Mouse (Mus musculus): Measurements from ENCODE around the gene Hes5. TPM values are rescaled to one million over a fixed set of nuclear protein-coding genes. Genes with fewer than 3 reads are reported as not detected.

Gene Hes5
- total RNA-seq, 2 experiments from 2014 or later, result not detected

- intact Hi-C loops (cut with DNase I), result loop anchor here (10.0 kb wide), 1 partner anchor 281 kb away; the partner anchor contains the start of gene Faap20
Measured at GRCm38 (mm10) chr4:154963190-154963836, 2.6 kb downstream of the Hes5 start.

GRCm38 (mm10) chr4:154963901-154964580, 3.3 kb downstream of the Hes5 start, which contains the start of gene Pank4:
Pank4 (plus strand) TSS chr4:154964123.
- intact Hi-C loops (cut with DNase I), result loop anchor here (10.0 kb wide), 1 partner anchor 281 kb away; the partner anchor contains the start of gene Faap20
- DNase-seq, result peak; percentile 93 to 94

More at GRCm38 (mm10) chr4:154963190-154963836, 2.6 kb downstream of the Hes5 start:
- no peak for DNase-seq

GRCm38 (mm10) chr4:154964581-154965235, 4.0 kb downstream of the Hes5 start:
- DNase-seq, result no peak
- intact Hi-C loops (cut with DNase I), result loop anchor here (5.0 to 10.0 kb wide), 2 partner anchors 103 to 280 kb away; partner anchors contain the start of genes Faap20 and Pex10

GRCm38 (mm10) chr4:154965856-154966255, 5.1 kb downstream of the Hes5 start:
- peak; percentile 53 to 67 for DNase-seq
- intact Hi-C loops (cut with DNase I), result loop anchor here (5.0 to 10.0 kb wide), 2 partner anchors 101 to 279 kb away; partner anchors contain the start of genes Faap20 and Pex10

GRCm38 (mm10) chr4:154967173-154967572, 6.5 kb downstream of the Hes5 start:
- intact Hi-C loops (cut with DNase I), result loop anchor here (5.0 to 10.0 kb wide), 2 partner anchors 100 to 278 kb away; partner anchors contain the start of genes Faap20 and Pex10
- peak in 1 of 2 experiments; percentile 54 for DNase-seq

- intact Hi-C loops (cut with DNase I), result no loop called here
- no peak for DNase-seq
Measured at GRCm38 (mm10) chr4:154972546-154972945, 11.8 kb downstream of the Hes5 start.

GRCm38 (mm10) chr4:154974163-154974611, 13.5 kb downstream of the Hes5 start:
- intact Hi-C loops (cut with DNase I), result no loop called here
- peak; percentile 57 to 65 for DNase-seq

GRCm38 (mm10) chr4:154980110-154980509, 19.4 kb downstream of the Hes5 start:
- intact Hi-C loops (cut with DNase I), result loop anchor here (2.0 kb wide), 1 partner anchor 73 kb away; no protein-coding TSS in a partner anchor

GRCm38 (mm10) chr4:154981076-154981475, 20.4 kb downstream of the Hes5 start:
- DNase-seq, result no peak
- intact Hi-C loops (cut with DNase I), result loop anchor here (1.0 to 2.0 kb wide), 2 partner anchors 72 to 85 kb away; no protein-coding TSS in a partner anchor

More at GRCm38 (mm10) chr4:154980110-154980509, 19.4 kb downstream of the Hes5 start:
- DNase-seq, result no peak

GRCm38 (mm10) chr4:154981530-154981929, 20.8 kb downstream of the Hes5 start:
- DNase-seq, result peak; percentile 58 to 74
- intact Hi-C loops (cut with DNase I), result loop anchor here (1.0 to 2.0 kb wide), 2 partner anchors 71 to 85 kb away; no protein-coding TSS in a partner anchor

- intact Hi-C loops (cut with DNase I), result no loop called here
- DNase-seq, result no peak
Measured at GRCm38 (mm10) chr4:154982247-154983120, 21.8 kb downstream of the Hes5 start.

GRCm38 (mm10) chr4:154983767-154984166, 23.0 kb downstream of the Hes5 start:
- no peak for DNase-seq
- intact Hi-C loops (cut with DNase I), result no loop called here

GRCm38 (mm10) chr4:154985151-154985777, 24.5 kb downstream of the Hes5 start:
- DNase-seq, result no peak
- intact Hi-C loops (cut with DNase I), result loop anchor here (5.0 kb wide), 1 partner anchor 108 kb away; no protein-coding TSS in a partner anchor

GRCm38 (mm10) chr4:154986096-154986495, 25.4 kb downstream of the Hes5 start:
- peak; percentile 81 to 92 for DNase-seq
- intact Hi-C loops (cut with DNase I), result loop anchor here (5.0 kb wide), 1 partner anchor 109 kb away; no protein-coding TSS in a partner anchor

GRCm38 (mm10) chr4:154986750-154987149, 26.0 kb downstream of the Hes5 start:
- intact Hi-C loops (cut with DNase I), result loop anchor here (5.0 kb wide), 1 partner anchor 109 kb away; no protein-coding TSS in a partner anchor
- DNase-seq, result no peak

- intact Hi-C loops (cut with DNase I), result no loop called here
- no peak for DNase-seq
Measured at GRCm38 (mm10) chr4:154994876-154995275, 34.2 kb downstream of the Hes5 start.

- intact Hi-C loops (cut with DNase I), result no loop called here
Measured at GRCm38 (mm10) chr4:154996572-154997154, 35.9 kb downstream of the Hes5 start.

GRCm38 (mm10) chr4:154999379-154999778, 38.7 kb downstream of the Hes5 start:
- DNase-seq, result no peak
- intact Hi-C loops (cut with DNase I), result no loop called here

More at GRCm38 (mm10) chr4:154996572-154997154, 35.9 kb downstream of the Hes5 start:
- DNase-seq, result peak in 1 of 2 experiments; percentile 34
